14 mouse cellular contexts compared by ENCODE assay signal in the genomic region with DNA sequence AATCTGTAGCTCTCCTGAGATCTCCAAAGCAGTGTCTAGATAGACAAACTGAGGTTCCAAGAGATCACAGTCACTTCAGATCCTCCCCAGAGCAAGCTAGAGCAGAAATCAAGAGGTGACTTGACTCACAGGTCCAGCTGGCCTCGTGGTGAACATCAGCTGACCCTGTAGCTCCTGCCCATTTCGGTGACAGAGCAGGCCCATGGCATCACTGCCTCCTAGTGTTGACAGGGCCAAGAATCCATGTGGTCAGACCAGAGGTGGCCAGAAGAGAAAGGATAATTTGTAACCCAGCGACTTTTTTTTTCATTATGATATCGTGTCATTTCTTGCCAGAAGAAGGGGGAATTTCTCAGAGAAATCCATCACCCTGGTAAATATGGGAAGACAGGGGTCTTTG. TPM values are rescaled to one million over a fixed set of nuclear protein-coding genes. Genes with fewer than 3 reads are reported as not detected.
A peak's percentile ranks its signal among the peaks of the same experiment; 100 is the strongest.
DNase-seq lines count a peak whose midpoint lies in the region; ATAC-seq and TF ChIP-seq lines count a peak whose summit lies in the region.
"Had no signal": no experiment of that assay in that cellular context is flagged by ENCODE, and none has a peak within 500 bp of the region (broad histone marks: within the 10 kb centered on the region; RNA-seq: fewer than 3 reads in every experiment).

No protein-coding gene starts in this region.

- no peaks in the 10 kb centered on the region for H3K27me3 ChIP-seq in heart, adult 2 months (ENCODE audit: control insufficient read depth, insufficient read depth, low read length)
- no peaks in the 10 kb centered on the region for H3K27me3 ChIP-seq in lung, embryonic 14.5 days (ENCODE audit: insufficient read depth, low read length)
- H3K27me3 ChIP-seq in small intestine, adult 2 months (ENCODE audit: control insufficient read depth, insufficient read depth, low read length), result no peaks in the 10 kb centered on the region
- H3K27me3 ChIP-seq: embryonic facial prominence, embryonic 12.5 days; liver, embryonic 13.5 days had no signal

- no peaks in the 10 kb centered on the region for H3K9me3 ChIP-seq in lung, embryonic 14.5 days (ENCODE audit: low read depth, low read length)
- H3K9me3 ChIP-seq: embryonic facial prominence, embryonic 12.5 days; liver, embryonic 13.5 days had no signal

- intact Hi-C loops in heart, adult 2 months (cut with DNase I), result loop anchor here (10.0 kb wide), 2 partner anchors 111 to 231 kb away; no protein-coding TSS in a partner anchor

- TF ChIP-seq CTCF in heart, adult 2 months (IDR thresholded peaks at IDR 0.05), result peak; percentile 47
- TF ChIP-seq CTCF in lung, embryonic 14.5 days (IDR thresholded peaks at IDR 0.05; ENCODE audit: low read depth), result peak; percentile 39
- peak; percentile 27; the same call in 1 of the 2 replicates for TF ChIP-seq CTCF in small intestine, adult 2 months (IDR thresholded peaks at IDR 0.05; ENCODE audit: extremely low read depth, insufficient read length, insufficient replicate concordance, low read depth, low read length)

- TF ChIP-seq EP300 in heart, adult 2 months (IDR thresholded peaks at IDR 0.05; ENCODE audit: insufficient read depth, low read depth, low read length), result 0 out of 2 replicates have a peak, but pooled peaks have one; percentile 16

- H3K4me2 ChIP-seq in lung, embryonic 14.5 days, result no peak overlapping the region
- H3K4me2 ChIP-seq: embryonic facial prominence, embryonic 12.5 days; liver, embryonic 13.5 days had no signal

- no peak overlapping the region for H3K27ac ChIP-seq in heart, adult 2 months
- H3K27ac ChIP-seq in lung, embryonic 14.5 days (ENCODE audit: low read depth), result no peak overlapping the region
- no peak overlapping the region for H3K27ac ChIP-seq in small intestine, adult 2 months (ENCODE audit: insufficient read depth, low read depth, low read length)
- H3K27ac ChIP-seq: embryonic facial prominence, embryonic 12.5 days; liver, embryonic 13.5 days had no signal

- DNase-seq in heart, adult 2 months, result peak in 1 of 2 experiments; percentile 17
- no peak for DNase-seq in heart, adult 8-10 months (ENCODE audit: low spot score)
- DNase-seq in lung, embryonic 14.5 days, result peak; percentile 20
- no peak for DNase-seq in lung, adult 18-20 months
- no peak for DNase-seq in cerebellum, adult 18-20 months
- DNase-seq in yolk sac, embryonic 10.5 days (ENCODE audit: low spot score), result no peak
- DNase-seq: cerebellum, adult 11-12 months; layer of hippocampus, postnatal 36 days had no signal

- WGBS in heart, adult 2 months, result 28% methylated on average over 4 of the region's 4 CpGs
- WGBS in lung, embryonic 14.5 days, result 48% methylated on average over 4 of the region's 4 CpGs
- 58% methylated on average over 4 of the region's 4 CpGs for WGBS in small intestine, adult 2 months

- H3K4me3 ChIP-seq in heart, adult 2 months, result no peak overlapping the region
- H3K4me3 ChIP-seq in lung, embryonic 14.5 days (ENCODE audit: low read depth, low read length), result no peak overlapping the region
- H3K4me3 ChIP-seq in small intestine, adult 2 months (ENCODE audit: low read depth, low read length), result no peak overlapping the region
- H3K4me3 ChIP-seq: embryonic facial prominence, embryonic 12.5 days; liver, embryonic 13.5 days had no signal

- H3K4me1 ChIP-seq in heart, adult 2 months (ENCODE audit: control insufficient read depth, insufficient read depth, low read length), result peaks cover 11% of the 10 kb centered on the region
- no peaks in the 10 kb centered on the region for H3K4me1 ChIP-seq in lung, embryonic 14.5 days (ENCODE audit: insufficient read depth)
- no peaks in the 10 kb centered on the region for H3K4me1 ChIP-seq in small intestine, adult 2 months (ENCODE audit: control insufficient read depth, insufficient read depth, insufficient read length, low read length)

- TF ChIP-seq POLR2A in heart, adult 2 months (IDR thresholded peaks at IDR 0.05; ENCODE audit: insufficient read depth, low read depth, low read length), result no peak
- TF ChIP-seq POLR2A in small intestine, adult 2 months (IDR thresholded peaks at IDR 0.05; ENCODE audit: low read depth, low read length), result no peak

- no peaks in the 10 kb centered on the region for H3K79me2 ChIP-seq in heart, adult 2 months (replicated peaks; ENCODE audit: control insufficient read depth, insufficient read depth, low read length)

- H3K9ac ChIP-seq in heart, adult 2 months (ENCODE audit: low read depth, low read length), result no peak overlapping the region
- H3K9ac ChIP-seq in lung, embryonic 14.5 days, result no peak overlapping the region
- H3K9ac ChIP-seq: embryonic facial prominence, embryonic 12.5 days; liver, embryonic 13.5 days had no signal

- no peak for ATAC-seq in lung, embryonic 14.5 days (ENCODE audit: insufficient read depth)
- ATAC-seq in common myeloid progenitor, adult 5-6 weeks (replicated peaks; ENCODE audit: low read depth, poor library complexity, severe bottlenecking), result peak; percentile 30; the same call in 1 of the 2 replicates
- ATAC-seq: intestine, embryonic 16.5 days; midbrain, embryonic 16.5 days had no signal

- H3K36me3 ChIP-seq in heart, adult 2 months (ENCODE audit: control insufficient read depth, insufficient read depth, low read length), result no peaks in the 10 kb centered on the region
- no peaks in the 10 kb centered on the region for H3K36me3 ChIP-seq in lung, embryonic 14.5 days (ENCODE audit: insufficient read depth)
- no peaks in the 10 kb centered on the region for H3K36me3 ChIP-seq in small intestine, adult 2 months (ENCODE audit: control insufficient read depth, insufficient read depth, low read length)
- H3K36me3 ChIP-seq: embryonic facial prominence, embryonic 12.5 days; liver, embryonic 13.5 days had no signal

RNA-seq across cellular contexts. Expression of gene Bcl2l14, which starts 30.2 kb away (rescaled TPM):
- not detected for total RNA-seq in heart, adult 2 months (2021)
- polyA plus RNA-seq in heart, adult 2 months (2012; rRNA removed), result 0.10 TPM in 1 of 2 replicates, not detected in the other
- not detected for total RNA-seq in heart, adult 8-10 months (2022)
- polyA plus RNA-seq in lung, embryonic 14.5 days (2014; fragmentation: Nextera tagmentation; extraction: Ambion mirVana), result 2.8 and 3.6 TPM in 2 replicates
- total RNA-seq in common myeloid progenitor, adult 5-6 weeks (2017), result 0.78 and 3.0 TPM in 2 replicates
- 7.9 TPM in 2 replicates for polyA plus RNA-seq in small intestine, adult 2 months (2012; rRNA removed)
- total RNA-seq: layer of hippocampus, postnatal 36 days had no signal
- polyA plus RNA-seq: midbrain, embryonic 16.5 days had no signal
